Mouse (Mus musculus): ENCODE measurements around the gene Pax8. TPM values are rescaled to one million over a fixed set of nuclear protein-coding genes. Genes with fewer than 3 reads are reported as not detected.

The Pax8 gene
- polyA plus RNA-seq, 1 experiment from 2014 or later: 0.09 TPM

GRCm38 (mm10) chr2:24397115-24397514 lies 78.3 kb downstream of the Pax8 start:
- no peaks in the 10 kb centered on the region for H3K9me3 ChIP-seq (ENCODE audit: control insufficient read depth, low read depth, low read length)
- no peak overlapping the region for H3K4me2 ChIP-seq (replicated peaks; ENCODE audit: low read depth, low read length)
- no peaks in the 10 kb centered on the region for H3K27me3 ChIP-seq (ENCODE audit: control insufficient read depth, insufficient read depth, low read length)
- H3K4me3 ChIP-seq (ENCODE audit: low read depth, low read length): no peak overlapping the region
- no peaks in the 10 kb centered on the region for H3K4me1 ChIP-seq (ENCODE audit: control insufficient read depth, insufficient read depth, low read length)
- no peak overlapping the region for H3K9ac ChIP-seq (replicated peaks; ENCODE audit: low read depth, low read length)
- 16% methylated on average over 2 of the region's 2 CpGs for WGBS
- no peaks in the 10 kb centered on the region for H3K36me3 ChIP-seq (ENCODE audit: control insufficient read depth, insufficient read depth, low read length)
- no peak overlapping the region for H3K27ac ChIP-seq (ENCODE audit: low read length)
- ATAC-seq (ENCODE audit: insufficient number of reproducible peaks, insufficient read depth, low FRiP score, low read depth): no peak

- H3K27ac ChIP-seq (ENCODE audit: low read length): no peak overlapping the region
- no peak overlapping the region for H3K4me2 ChIP-seq (replicated peaks; ENCODE audit: low read depth, low read length)
- H3K36me3 ChIP-seq (ENCODE audit: control insufficient read depth, insufficient read depth, low read length): no peaks in the 10 kb centered on the region
- WGBS: 69% methylated on average over 2 of the region's 2 CpGs
- H3K27me3 ChIP-seq (ENCODE audit: control insufficient read depth, insufficient read depth, low read length): no peaks in the 10 kb centered on the region
- H3K4me1 ChIP-seq (ENCODE audit: control insufficient read depth, insufficient read depth, low read length): no peaks in the 10 kb centered on the region
- H3K9me3 ChIP-seq (ENCODE audit: control insufficient read depth, low read depth, low read length): no peaks in the 10 kb centered on the region
- ATAC-seq (ENCODE audit: insufficient number of reproducible peaks, insufficient read depth, low FRiP score, low read depth): no peak
- no peak overlapping the region for H3K9ac ChIP-seq (replicated peaks; ENCODE audit: low read depth, low read length)
- no peak overlapping the region for H3K4me3 ChIP-seq (ENCODE audit: low read depth, low read length)
These were observed 82.1 kb downstream of the Pax8 start for GRCm38 (mm10) chr2:24393251-24393650.

DNA sequence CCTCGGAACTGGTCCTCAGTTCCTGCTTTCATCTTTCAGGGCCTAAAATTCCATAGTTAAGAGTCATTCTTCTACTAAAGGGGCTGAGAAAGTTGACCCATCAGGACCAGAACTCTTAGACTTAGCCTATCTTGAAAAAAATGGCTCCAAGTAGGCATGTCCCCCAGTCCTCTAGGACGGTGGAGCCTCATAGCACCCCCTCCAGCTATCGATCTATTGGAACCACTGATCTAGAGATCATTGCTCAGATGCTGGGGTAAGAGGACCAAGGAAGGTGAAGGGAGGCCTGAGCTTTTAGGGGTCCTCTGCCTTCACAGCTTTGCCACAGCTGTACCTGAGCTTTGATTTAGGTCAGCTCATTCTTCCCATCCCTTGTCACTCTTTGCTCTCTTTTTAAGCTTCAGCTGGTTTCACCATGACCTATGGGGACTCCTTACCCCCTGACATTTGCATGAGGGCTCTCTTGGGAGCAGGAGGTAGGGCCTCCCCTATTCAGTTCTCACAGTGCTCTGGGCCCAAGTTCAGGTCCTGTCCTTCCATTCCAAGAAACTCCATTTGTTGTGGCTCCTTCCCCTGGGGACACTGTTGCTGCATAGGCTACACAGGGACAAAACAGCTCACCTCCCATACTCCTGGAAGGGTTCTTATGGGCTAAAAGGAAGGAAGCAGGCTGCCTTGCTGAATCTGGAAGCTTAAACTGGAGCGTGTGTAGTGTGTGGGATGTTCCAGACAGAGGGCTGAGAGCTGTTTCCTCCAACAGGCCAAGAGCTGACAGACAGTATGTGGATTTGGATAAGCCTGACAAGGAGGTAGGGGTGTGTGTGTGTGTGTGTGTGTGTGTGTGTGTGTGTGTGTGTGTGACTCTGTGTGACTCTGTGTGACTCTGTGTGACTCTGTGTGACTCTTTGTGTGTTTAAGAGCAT lies 87.8 kb downstream of the Pax8 start:
- WGBS: 88% methylated on average over 4 of the region's 4 CpGs
- Histone ChIP-seq H3K9me3 (ENCODE audit: control insufficient read depth, low read depth, low read length) (no peaks in the 10 kb centered on the region), H3K27me3 (ENCODE audit: control insufficient read depth, insufficient read depth, low read length) (no peaks in the 10 kb centered on the region), H3K4me3 (ENCODE audit: low read depth, low read length) (no peak overlapping the region), H3K9ac (replicated peaks; ENCODE audit: low read depth, low read length) (no peak overlapping the region), H3K4me2 (replicated peaks; ENCODE audit: low read depth, low read length) (no peak overlapping the region), H3K27ac (ENCODE audit: low read length) (no peak overlapping the region), H3K4me1 (ENCODE audit: control insufficient read depth, insufficient read depth, low read length) (no peaks in the 10 kb centered on the region), H3K36me3 (ENCODE audit: control insufficient read depth, insufficient read depth, low read length) (no peaks in the 10 kb centered on the region)
- ATAC-seq (ENCODE audit: insufficient number of reproducible peaks, insufficient read depth, low FRiP score, low read depth): no peak

DNA sequence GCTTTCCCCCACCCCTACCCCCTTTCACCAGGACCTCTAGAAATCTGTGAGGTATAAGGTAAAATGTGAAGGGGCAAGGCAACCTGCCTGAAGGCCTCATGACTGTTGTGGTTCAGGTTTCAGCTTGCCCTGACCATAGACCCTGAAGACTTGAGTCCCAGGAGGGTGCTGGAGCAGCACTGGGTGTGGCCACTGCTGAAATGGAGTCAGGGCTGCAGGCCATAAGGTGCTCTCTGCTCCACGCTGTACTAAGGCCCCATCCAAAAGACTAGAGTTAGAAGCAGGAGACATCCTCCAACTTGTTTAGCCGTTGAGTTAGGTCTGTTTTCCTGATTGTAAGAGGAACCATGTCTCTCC lies 88.5 kb downstream of the Pax8 start:
- no peaks in the 10 kb centered on the region for H3K36me3 ChIP-seq (ENCODE audit: control insufficient read depth, insufficient read depth, low read length)
- 85% methylated on average over 2 of the region's 2 CpGs for WGBS
- no peak overlapping the region for H3K4me2 ChIP-seq (replicated peaks; ENCODE audit: low read depth, low read length)
- ATAC-seq (ENCODE audit: insufficient number of reproducible peaks, insufficient read depth, low FRiP score, low read depth): no peak
- no peak overlapping the region for H3K27ac ChIP-seq (ENCODE audit: low read length)
- no peaks in the 10 kb centered on the region for H3K9me3 ChIP-seq (ENCODE audit: control insufficient read depth, low read depth, low read length)
- no peaks in the 10 kb centered on the region for H3K4me1 ChIP-seq (ENCODE audit: control insufficient read depth, insufficient read depth, low read length)
- no peaks in the 10 kb centered on the region for H3K27me3 ChIP-seq (ENCODE audit: control insufficient read depth, insufficient read depth, low read length)
- no peak overlapping the region for H3K9ac ChIP-seq (replicated peaks; ENCODE audit: low read depth, low read length)
- H3K4me3 ChIP-seq (ENCODE audit: low read depth, low read length): no peak overlapping the region

GRCm38 (mm10) chr2:24386158-24386963 lies 89.0 kb downstream of the Pax8 start:
- WGBS: 82% methylated on average over 21 of the region's 21 CpGs
- Histone ChIP-seq H3K4me1 (ENCODE audit: control insufficient read depth, insufficient read depth, low read length) (no peaks in the 10 kb centered on the region), H3K36me3 (ENCODE audit: control insufficient read depth, insufficient read depth, low read length) (no peaks in the 10 kb centered on the region), H3K4me3 (ENCODE audit: low read depth, low read length) (no peak overlapping the region), H3K27me3 (ENCODE audit: control insufficient read depth, insufficient read depth, low read length) (no peaks in the 10 kb centered on the region), H3K9ac (replicated peaks; ENCODE audit: low read depth, low read length) (no peak overlapping the region), H3K9me3 (ENCODE audit: control insufficient read depth, low read depth, low read length) (no peaks in the 10 kb centered on the region), H3K4me2 (replicated peaks; ENCODE audit: low read depth, low read length) (no peak overlapping the region), H3K27ac (ENCODE audit: low read length) (no peak overlapping the region)
- ATAC-seq (ENCODE audit: insufficient number of reproducible peaks, insufficient read depth, low FRiP score, low read depth): no peak

- no peak overlapping the region for H3K4me2 ChIP-seq (replicated peaks; ENCODE audit: low read depth, low read length)
- WGBS: 76% methylated on average over 14 of the region's 14 CpGs
- H3K9ac ChIP-seq (replicated peaks; ENCODE audit: low read depth, low read length): no peak overlapping the region
- H3K27me3 ChIP-seq (ENCODE audit: control insufficient read depth, insufficient read depth, low read length): no peaks in the 10 kb centered on the region
- H3K4me3 ChIP-seq (ENCODE audit: low read depth, low read length): no peak overlapping the region
- no peaks in the 10 kb centered on the region for H3K36me3 ChIP-seq (ENCODE audit: control insufficient read depth, insufficient read depth, low read length)
- no peaks in the 10 kb centered on the region for H3K4me1 ChIP-seq (ENCODE audit: control insufficient read depth, insufficient read depth, low read length)
- peak; percentile 73 for ATAC-seq (ENCODE audit: insufficient number of reproducible peaks, insufficient read depth, low FRiP score, low read depth)
- no peak overlapping the region for H3K27ac ChIP-seq (ENCODE audit: low read length)
- no peaks in the 10 kb centered on the region for H3K9me3 ChIP-seq (ENCODE audit: control insufficient read depth, low read depth, low read length)
These were observed 90.1 kb downstream of the Pax8 start for GRCm38 (mm10) chr2:24385111-24385961.

DNA sequence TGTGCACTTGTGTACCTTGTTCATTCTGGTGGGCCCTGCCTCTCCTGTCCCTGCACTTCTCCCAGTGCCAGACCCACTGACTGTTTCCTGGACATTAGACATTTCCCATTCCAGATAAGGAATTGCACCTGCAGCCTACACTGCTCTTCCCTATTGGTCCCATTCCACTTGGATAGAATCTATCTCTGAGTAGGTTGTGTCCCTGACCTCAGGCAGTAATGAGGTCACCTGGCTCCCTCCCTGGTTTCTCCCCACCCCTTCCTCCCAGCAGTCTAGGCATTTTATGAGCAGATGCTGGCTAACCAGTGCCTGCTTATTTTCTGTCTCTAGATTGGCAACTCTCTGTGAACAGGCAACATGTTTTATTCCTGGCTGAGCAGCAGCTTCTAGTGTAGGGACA lies 91.0 kb downstream of the Pax8 start:
- H3K9ac ChIP-seq (replicated peaks; ENCODE audit: low read depth, low read length): no peak overlapping the region
- H3K9me3 ChIP-seq (ENCODE audit: control insufficient read depth, low read depth, low read length): no peaks in the 10 kb centered on the region
- H3K36me3 ChIP-seq (ENCODE audit: control insufficient read depth, insufficient read depth, low read length): no peaks in the 10 kb centered on the region
- no peaks in the 10 kb centered on the region for H3K27me3 ChIP-seq (ENCODE audit: control insufficient read depth, insufficient read depth, low read length)
- H3K27ac ChIP-seq (ENCODE audit: low read length): no peak overlapping the region
- no peaks in the 10 kb centered on the region for H3K4me1 ChIP-seq (ENCODE audit: control insufficient read depth, insufficient read depth, low read length)
- ATAC-seq (ENCODE audit: insufficient number of reproducible peaks, insufficient read depth, low FRiP score, low read depth): no peak
- no peak overlapping the region for H3K4me3 ChIP-seq (ENCODE audit: low read depth, low read length)
- H3K4me2 ChIP-seq (replicated peaks; ENCODE audit: low read depth, low read length): no peak overlapping the region

DNA sequence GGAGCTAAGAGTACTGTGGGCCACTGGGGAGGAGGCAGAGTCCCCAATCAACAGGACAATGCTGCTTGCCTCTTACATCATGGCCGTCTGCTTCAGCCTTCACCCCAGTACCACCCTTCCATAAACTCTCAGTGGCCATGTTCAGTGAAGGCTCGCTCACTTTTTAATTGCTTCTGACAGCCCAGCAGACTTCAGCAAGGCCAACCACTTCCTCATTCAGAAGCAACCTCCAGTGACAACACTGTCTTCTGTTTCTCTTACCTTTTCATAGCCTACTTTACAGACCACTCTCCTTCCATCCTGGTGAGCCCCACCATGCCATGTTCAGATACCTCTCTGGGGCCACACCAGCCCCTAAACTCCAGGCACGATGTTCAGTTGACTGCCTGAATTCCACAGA lies 91.8 kb downstream of the Pax8 start:
- H3K9me3 ChIP-seq (ENCODE audit: control insufficient read depth, low read depth, low read length): no peaks in the 10 kb centered on the region
- no peaks in the 10 kb centered on the region for H3K36me3 ChIP-seq (ENCODE audit: control insufficient read depth, insufficient read depth, low read length)
- H3K4me3 ChIP-seq (ENCODE audit: low read depth, low read length): no peak overlapping the region
- no peaks in the 10 kb centered on the region for H3K27me3 ChIP-seq (ENCODE audit: control insufficient read depth, insufficient read depth, low read length)
- H3K9ac ChIP-seq (replicated peaks; ENCODE audit: low read depth, low read length): no peak overlapping the region
- H3K27ac ChIP-seq (ENCODE audit: low read length): no peak overlapping the region
- no peaks in the 10 kb centered on the region for H3K4me1 ChIP-seq (ENCODE audit: control insufficient read depth, insufficient read depth, low read length)
- no peak for ATAC-seq (ENCODE audit: insufficient number of reproducible peaks, insufficient read depth, low FRiP score, low read depth)
- WGBS: 81% methylated on average over 3 of the region's 3 CpGs
- H3K4me2 ChIP-seq (replicated peaks; ENCODE audit: low read depth, low read length): no peak overlapping the region
